Mouse (Mus musculus): ENCODE measurements around the gene Aim2. TPM values are rescaled to one million over a fixed set of nuclear protein-coding genes. Genes with fewer than 3 reads are reported as not detected.

The Aim2 gene
- polyA plus RNA-seq, 1 experiment from 2014 or later, result 2.2 TPM

- Histone ChIP-seq H3K4me2 (ENCODE audit: low read length) (no peak overlapping the region), H3K9ac (ENCODE audit: low read length) (no peak overlapping the region), H3K4me1 (ENCODE audit: control insufficient read depth in 2 of 2, insufficient read depth in 2 of 2, low read length in 2 of 2) (no peaks in the 10 kb centered on the region), H3K4me3 (ENCODE audit: control insufficient read depth in 1 of 2, insufficient read depth in 1 of 2, low read depth in 1 of 2, low read length in 2 of 2) (no peak overlapping the region), H3K27ac (replicated peaks in 1 of 2; ENCODE audit: control insufficient read depth in 1 of 2, insufficient read depth in 1 of 2, low read depth in 2 of 2, low read length in 2 of 2) (no peak overlapping the region), H3K36me3 (ENCODE audit: control insufficient read depth, insufficient read depth, low read length) (no peaks in the 10 kb centered on the region), H3K9me3 (ENCODE audit: control insufficient read depth, low read length) (no peaks in the 10 kb centered on the region), H3K27me3 (ENCODE audit: control insufficient read depth, insufficient read depth, low read length) (no peaks in the 10 kb centered on the region)
- no peak for ATAC-seq (ENCODE audit: insufficient number of reproducible peaks, insufficient read depth, low FRiP score, low read depth)
- WGBS, result 64% methylated on average over 6 of the region's 6 CpGs
These were observed 86.7 kb downstream of the Aim2 start for GRCm38 (mm10) chr1:173437161-173437953.

GRCm38 (mm10) chr1:173440681-173441080, 90.0 kb downstream of the Aim2 start:
- whole genome bisulfite sequencing, result 55% methylated on average over 1 of the region's 1 CpGs
- Histone ChIP-seq H3K4me1 (ENCODE audit: control insufficient read depth in 2 of 2, insufficient read depth in 2 of 2, low read length in 2 of 2) (no peaks in the 10 kb centered on the region), H3K9ac (ENCODE audit: low read length) (no peak overlapping the region), H3K27ac (replicated peaks in 1 of 2; ENCODE audit: control insufficient read depth in 1 of 2, insufficient read depth in 1 of 2, low read depth in 2 of 2, low read length in 2 of 2) (no peak overlapping the region), H3K9me3 (ENCODE audit: control insufficient read depth, low read length) (no peaks in the 10 kb centered on the region), H3K36me3 (ENCODE audit: control insufficient read depth, insufficient read depth, low read length) (no peaks in the 10 kb centered on the region), H3K27me3 (ENCODE audit: control insufficient read depth, insufficient read depth, low read length) (no peaks in the 10 kb centered on the region), H3K4me3 (ENCODE audit: control insufficient read depth in 1 of 2, insufficient read depth in 1 of 2, low read depth in 1 of 2, low read length in 2 of 2) (no peak overlapping the region), H3K4me2 (ENCODE audit: low read length) (no peak overlapping the region)
- no peak for ATAC-seq (ENCODE audit: insufficient number of reproducible peaks, insufficient read depth, low FRiP score, low read depth)

GRCm38 (mm10) chr1:173441210-173441609, 90.5 kb downstream of the Aim2 start:
- Histone ChIP-seq H3K4me2 (ENCODE audit: low read length) (no peak overlapping the region), H3K9ac (ENCODE audit: low read length) (no peak overlapping the region), H3K27ac (replicated peaks in 1 of 2; ENCODE audit: control insufficient read depth in 1 of 2, insufficient read depth in 1 of 2, low read depth in 2 of 2, low read length in 2 of 2) (no peak overlapping the region), H3K27me3 (ENCODE audit: control insufficient read depth, insufficient read depth, low read length) (no peaks in the 10 kb centered on the region), H3K9me3 (ENCODE audit: control insufficient read depth, low read length) (no peaks in the 10 kb centered on the region), H3K4me1 (ENCODE audit: control insufficient read depth in 2 of 2, insufficient read depth in 2 of 2, low read length in 2 of 2) (no peaks in the 10 kb centered on the region), H3K4me3 (ENCODE audit: control insufficient read depth in 1 of 2, insufficient read depth in 1 of 2, low read depth in 1 of 2, low read length in 2 of 2) (no peak overlapping the region), H3K36me3 (ENCODE audit: control insufficient read depth, insufficient read depth, low read length) (no peaks in the 10 kb centered on the region)
- ATAC-seq (ENCODE audit: insufficient number of reproducible peaks, insufficient read depth, low FRiP score, low read depth), result no peak
- 67% methylated on average over 4 of the region's 4 CpGs for WGBS

GRCm38 (mm10) chr1:173443061-173443460, 92.4 kb downstream of the Aim2 start:
- Histone ChIP-seq H3K4me1 (ENCODE audit: control insufficient read depth in 2 of 2, insufficient read depth in 2 of 2, low read length in 2 of 2) (no peaks in the 10 kb centered on the region; a peak in 1 of 4 replicates), H3K4me2 (ENCODE audit: low read length) (no peak overlapping the region), H3K9ac (ENCODE audit: low read length) (no peak overlapping the region), H3K9me3 (ENCODE audit: control insufficient read depth, low read length) (no peaks in the 10 kb centered on the region), H3K4me3 (ENCODE audit: control insufficient read depth in 1 of 2, insufficient read depth in 1 of 2, low read depth in 1 of 2, low read length in 2 of 2) (no peak overlapping the region), H3K36me3 (ENCODE audit: control insufficient read depth, insufficient read depth, low read length) (no peaks in the 10 kb centered on the region), H3K27ac (replicated peaks in 1 of 2; ENCODE audit: control insufficient read depth in 1 of 2, insufficient read depth in 1 of 2, low read depth in 2 of 2, low read length in 2 of 2) (no peak overlapping the region), H3K27me3 (ENCODE audit: control insufficient read depth, insufficient read depth, low read length) (no peaks in the 10 kb centered on the region)
- no peak for ATAC-seq (ENCODE audit: insufficient number of reproducible peaks, insufficient read depth, low FRiP score, low read depth)
- WGBS, result 71% methylated on average over 1 of the region's 1 CpGs

GRCm38 (mm10) chr1:173447067-173447466, 96.4 kb downstream of the Aim2 start:
- no peak for ATAC-seq (ENCODE audit: insufficient number of reproducible peaks, insufficient read depth, low FRiP score, low read depth)

GRCm38 (mm10) chr1:173450621-173451020, 99.9 kb downstream of the Aim2 start:
- no peak overlapping the region for H3K27ac ChIP-seq (replicated peaks in 1 of 2; ENCODE audit: control insufficient read depth in 1 of 2, insufficient read depth in 1 of 2, low read depth in 2 of 2, low read length in 2 of 2)
- H3K9ac ChIP-seq (ENCODE audit: low read length), result no peak overlapping the region
- no peak overlapping the region for H3K4me2 ChIP-seq (ENCODE audit: low read length)
- H3K4me3 ChIP-seq (ENCODE audit: control insufficient read depth in 1 of 2, insufficient read depth in 1 of 2, low read depth in 1 of 2, low read length in 2 of 2), result no peak overlapping the region
- H3K9me3 ChIP-seq (ENCODE audit: control insufficient read depth, low read length), result no peaks in the 10 kb centered on the region
- WGBS, result 78% methylated on average over 4 of the region's 4 CpGs
- H3K27me3 ChIP-seq (ENCODE audit: control insufficient read depth, insufficient read depth, low read length), result no peaks in the 10 kb centered on the region
- H3K4me1 ChIP-seq (ENCODE audit: control insufficient read depth in 2 of 2, insufficient read depth in 2 of 2, low read length in 2 of 2), result no peaks in the 10 kb centered on the region; a peak in 1 of 4 replicates
- ATAC-seq (ENCODE audit: insufficient number of reproducible peaks, insufficient read depth, low FRiP score, low read depth), result no peak
- H3K36me3 ChIP-seq (ENCODE audit: control insufficient read depth, insufficient read depth, low read length), result no peaks in the 10 kb centered on the region

More at GRCm38 (mm10) chr1:173447067-173447466, 96.4 kb downstream of the Aim2 start:
- Histone ChIP-seq H3K27me3 (ENCODE audit: control insufficient read depth, insufficient read depth, low read length) (no peaks in the 10 kb centered on the region), H3K27ac (replicated peaks in 1 of 2; ENCODE audit: control insufficient read depth in 1 of 2, insufficient read depth in 1 of 2, low read depth in 2 of 2, low read length in 2 of 2) (no peak overlapping the region), H3K36me3 (ENCODE audit: control insufficient read depth, insufficient read depth, low read length) (no peaks in the 10 kb centered on the region), H3K9ac (ENCODE audit: low read length) (no peak overlapping the region), H3K4me1 (ENCODE audit: control insufficient read depth in 2 of 2, insufficient read depth in 2 of 2, low read length in 2 of 2) (no peaks in the 10 kb centered on the region; a peak in 1 of 4 replicates), H3K4me3 (ENCODE audit: control insufficient read depth in 1 of 2, insufficient read depth in 1 of 2, low read depth in 1 of 2, low read length in 2 of 2) (no peak overlapping the region), H3K4me2 (ENCODE audit: low read length) (no peak overlapping the region), H3K9me3 (ENCODE audit: control insufficient read depth, low read length) (no peaks in the 10 kb centered on the region)
- 40% methylated on average over 4 of the region's 4 CpGs for WGBS

- Histone ChIP-seq H3K4me3 (ENCODE audit: control insufficient read depth in 1 of 2, insufficient read depth in 1 of 2, low read depth in 1 of 2, low read length in 2 of 2) (no peak overlapping the region), H3K27me3 (ENCODE audit: control insufficient read depth, insufficient read depth, low read length) (no peaks in the 10 kb centered on the region), H3K9me3 (ENCODE audit: control insufficient read depth, low read length) (no peaks in the 10 kb centered on the region), H3K4me1 (ENCODE audit: control insufficient read depth in 2 of 2, insufficient read depth in 2 of 2, low read length in 2 of 2) (no peaks in the 10 kb centered on the region; a peak in 1 of 4 replicates), H3K27ac (replicated peaks in 1 of 2; ENCODE audit: control insufficient read depth in 1 of 2, insufficient read depth in 1 of 2, low read depth in 2 of 2, low read length in 2 of 2) (no peak overlapping the region), H3K36me3 (ENCODE audit: control insufficient read depth, insufficient read depth, low read length) (no peaks in the 10 kb centered on the region), H3K4me2 (ENCODE audit: low read length) (no peak overlapping the region), H3K9ac (ENCODE audit: low read length) (no peak overlapping the region)
- WGBS, result 92% methylated on average over 5 of the region's 5 CpGs
- ATAC-seq (ENCODE audit: insufficient number of reproducible peaks, insufficient read depth, low FRiP score, low read depth), result no peak
These were observed 101.0 kb downstream of the Aim2 start for GRCm38 (mm10) chr1:173451665-173452064.

Data from heart, embryonic 14.5 days (tissue).